Mouse (Mus musculus) T-cell, adult 2 months (primary cell): ENCODE data around the gene Gm44965.

ENCODE experiments used
- DNase-seq: peaks from one replicate; pipeline ENCODE4 v3.0.0; 2022; ENCODE audit warnings: low spot score

Gene Gm44965

DNA sequence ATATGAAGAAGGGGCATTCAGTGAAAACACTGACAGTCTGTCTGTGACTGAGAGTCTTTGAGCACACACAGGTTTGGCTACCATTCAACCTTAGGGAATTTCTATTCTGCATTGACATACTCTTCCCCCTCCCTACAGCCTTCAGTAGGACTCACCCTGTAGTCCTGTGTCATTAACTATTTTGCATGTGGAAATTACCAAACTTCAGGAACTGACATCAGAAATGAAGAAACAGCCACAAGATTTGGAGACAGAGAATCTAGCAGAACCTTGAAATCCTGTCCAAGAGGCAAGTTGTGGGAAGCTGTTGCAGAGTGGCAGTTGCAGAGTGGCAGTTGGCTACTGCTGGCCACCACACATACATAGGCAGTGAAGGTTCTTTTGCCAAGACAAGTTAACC lies 74.3 kb downstream of the Gm44965 start:
- DNase-seq, result no peak
